Mouse (Mus musculus): ENCODE measurements at regions not wholly inside any gene's neighbourhood (a gene's known extent, or its start where the extent isn't known, plus 50 kb on each side); places are given as distances from the start of the nearest gene placed in this dataset.
"Not testable (repeated sequence)": the region's sequence is repeated elsewhere in the genome, so short reads cannot be mapped to it uniquely, and the experiment has no call there.

GRCm38 (mm10) chr12:27926730-27927129, 584.4 kb upstream of the Sox11 start:
- DNase-seq (ENCODE audit: low spot score), result no peak
- ATAC-seq (ENCODE audit: low FRiP score, low TSS enrichment), result no peak
- WGBS, result 91% methylated on average over 6 of the region's 6 CpGs
- no peak overlapping the region for H3K9ac ChIP-seq (ENCODE audit: low read length)
- H3K9me3 ChIP-seq (ENCODE audit: control insufficient read depth, low read length), result no peaks in the 10 kb centered on the region
- no peak overlapping the region for H3K27ac ChIP-seq (replicated peaks)
- no peaks in the 10 kb centered on the region for H3K27me3 ChIP-seq (ENCODE audit: control insufficient read depth, insufficient read depth, low read length)
- H3K4me3 ChIP-seq (ENCODE audit: low read depth, low read length), result no peak overlapping the region
- no peaks in the 10 kb centered on the region for H3K36me3 ChIP-seq (ENCODE audit: control insufficient read depth, insufficient read depth, low read length)
- H3K4me2 ChIP-seq (replicated peaks; ENCODE audit: low read depth), result no peak overlapping the region
- no peaks in the 10 kb centered on the region for H3K4me1 ChIP-seq (replicated peaks; ENCODE audit: control insufficient read depth, insufficient read depth)
- no peak for TF ChIP-seq CTCF (IDR thresholded peaks at IDR 0.05; ENCODE audit: low read depth)
- no peak for TF ChIP-seq EP300 (optimal IDR thresholded peaks at IDR 0.05)

GRCm38 (mm10) chr12:27920607-27921006, 578.2 kb upstream of the Sox11 start:
- TF ChIP-seq EP300 (optimal IDR thresholded peaks at IDR 0.05) (no peak), CTCF (IDR thresholded peaks at IDR 0.05; ENCODE audit: low read depth) (no peak)
- H3K4me3 ChIP-seq (ENCODE audit: low read depth, low read length), result no peak overlapping the region

GRCm38 (mm10) chr12:27916401-27916920, 574.1 kb upstream of the Sox11 start:
- H3K4me2 ChIP-seq (replicated peaks; ENCODE audit: low read depth), result no peak overlapping the region
- H3K4me3 ChIP-seq (ENCODE audit: low read depth, low read length), result no peak overlapping the region
- H3K27ac ChIP-seq (replicated peaks), result no peak overlapping the region
- 49% methylated on average over 3 of the region's 3 CpGs for WGBS
- H3K9me3 ChIP-seq (ENCODE audit: control insufficient read depth, low read length), result no peaks in the 10 kb centered on the region
- H3K9ac ChIP-seq (ENCODE audit: low read length), result no peak overlapping the region
- ATAC-seq (ENCODE audit: low FRiP score, low TSS enrichment), result no peak
- no peaks in the 10 kb centered on the region for H3K36me3 ChIP-seq (ENCODE audit: control insufficient read depth, insufficient read depth, low read length)
- DNase-seq (ENCODE audit: low spot score), result no peak
- no peaks in the 10 kb centered on the region for H3K27me3 ChIP-seq (ENCODE audit: control insufficient read depth, insufficient read depth, low read length)
- H3K4me1 ChIP-seq (replicated peaks; ENCODE audit: control insufficient read depth, insufficient read depth), result no peaks in the 10 kb centered on the region
- TF ChIP-seq EP300 (optimal IDR thresholded peaks at IDR 0.05) (no peak), CTCF (IDR thresholded peaks at IDR 0.05; ENCODE audit: low read depth) (no peak)

More at GRCm38 (mm10) chr12:27920607-27921006, 578.2 kb upstream of the Sox11 start:
- Histone ChIP-seq H3K9ac (ENCODE audit: low read length) (no peak overlapping the region), H3K4me2 (replicated peaks; ENCODE audit: low read depth) (no peak overlapping the region), H3K36me3 (ENCODE audit: control insufficient read depth, insufficient read depth, low read length) (no peaks in the 10 kb centered on the region), H3K9me3 (ENCODE audit: control insufficient read depth, low read length) (no peaks in the 10 kb centered on the region), H3K27me3 (ENCODE audit: control insufficient read depth, insufficient read depth, low read length) (no peaks in the 10 kb centered on the region), H3K27ac (replicated peaks) (no peak overlapping the region), H3K4me1 (replicated peaks; ENCODE audit: control insufficient read depth, insufficient read depth) (no peaks in the 10 kb centered on the region)
- WGBS, result 59% methylated on average over 1 of the region's 1 CpGs
- no peak for ATAC-seq (ENCODE audit: low FRiP score, low TSS enrichment)
- no peak for DNase-seq (ENCODE audit: low spot score)

GRCm38 (mm10) chr12:27909417-27910100, 567.2 kb upstream of the Sox11 start:
- H3K9ac ChIP-seq (ENCODE audit: low read length), result no peak overlapping the region
- no peaks in the 10 kb centered on the region for H3K9me3 ChIP-seq (ENCODE audit: control insufficient read depth, low read length)
- no peaks in the 10 kb centered on the region for H3K27me3 ChIP-seq (ENCODE audit: control insufficient read depth, insufficient read depth, low read length)
- no peaks in the 10 kb centered on the region for H3K4me1 ChIP-seq (replicated peaks; ENCODE audit: control insufficient read depth, insufficient read depth)
- no peak overlapping the region for H3K4me3 ChIP-seq (ENCODE audit: low read depth, low read length)
- DNase-seq (ENCODE audit: low spot score) (no peak), ATAC-seq (ENCODE audit: low FRiP score, low TSS enrichment) (no peak)
- H3K27ac ChIP-seq (replicated peaks), result no peak overlapping the region
- 78% methylated on average over 5 of the region's 5 CpGs for WGBS
- H3K36me3 ChIP-seq (ENCODE audit: control insufficient read depth, insufficient read depth, low read length), result no peaks in the 10 kb centered on the region
- TF ChIP-seq EP300 (optimal IDR thresholded peaks at IDR 0.05) (no peak), CTCF (IDR thresholded peaks at IDR 0.05; ENCODE audit: low read depth) (no peak)
- no peak overlapping the region for H3K4me2 ChIP-seq (replicated peaks; ENCODE audit: low read depth)

- DNase-seq (ENCODE audit: low spot score); H3K4me1 ChIP-seq (replicated peaks; ENCODE audit: control insufficient read depth, insufficient read depth); H3K27me3 ChIP-seq (ENCODE audit: control insufficient read depth, insufficient read depth, low read length); H3K27ac ChIP-seq (replicated peaks); H3K4me3 ChIP-seq (ENCODE audit: low read depth, low read length); H3K9me3 ChIP-seq (ENCODE audit: control insufficient read depth, low read length); H3K36me3 ChIP-seq (ENCODE audit: control insufficient read depth, insufficient read depth, low read length); H3K4me2 ChIP-seq (replicated peaks; ENCODE audit: low read depth); H3K9ac ChIP-seq (ENCODE audit: low read length): not testable (repeated sequence)
- ATAC-seq (ENCODE audit: low FRiP score, low TSS enrichment), result peak; percentile 63
These were observed 554.3 kb upstream of the Sox11 start for GRCm38 (mm10) chr12:27896682-27897081.

- H3K4me2 ChIP-seq (replicated peaks; ENCODE audit: low read depth), result no peak overlapping the region
- H3K9me3 ChIP-seq (ENCODE audit: control insufficient read depth, low read length), result no peaks in the 10 kb centered on the region
- no peaks in the 10 kb centered on the region for H3K27me3 ChIP-seq (ENCODE audit: control insufficient read depth, insufficient read depth, low read length)
- H3K4me3 ChIP-seq (ENCODE audit: low read depth, low read length), result no peak overlapping the region
- no peaks in the 10 kb centered on the region for H3K36me3 ChIP-seq (ENCODE audit: control insufficient read depth, insufficient read depth, low read length)
- no peak for ATAC-seq (ENCODE audit: low FRiP score, low TSS enrichment)
- no peaks in the 10 kb centered on the region for H3K4me1 ChIP-seq (replicated peaks; ENCODE audit: control insufficient read depth, insufficient read depth)
- TF ChIP-seq EP300 (optimal IDR thresholded peaks at IDR 0.05) (no peak), CTCF (IDR thresholded peaks at IDR 0.05; ENCODE audit: low read depth) (no peak)
- WGBS, result 27% methylated on average over 4 of the region's 4 CpGs
- no peak for DNase-seq (ENCODE audit: low spot score)
- no peak overlapping the region for H3K9ac ChIP-seq (ENCODE audit: low read length)
- H3K27ac ChIP-seq (replicated peaks), result no peak overlapping the region
These were observed 539.3 kb upstream of the Sox11 start for GRCm38 (mm10) chr12:27881720-27882119.

Data from stomach, postnatal 0 days (tissue).